Mouse (Mus musculus) cerebellum, postnatal 36 days (tissue): Measurements from ENCODE around the gene Igdcc3.
A peak's percentile ranks its signal among the peaks of the same experiment; 100 is the strongest.

Experiments used
- DNase-seq, 2 experiments: peaks; one replicate each; pipeline ENCODE4 v3.0.0; 2021 to 2022; ENCODE audit warnings: mixed read lengths in 2 of 2

Igdcc3 gene

DNA sequence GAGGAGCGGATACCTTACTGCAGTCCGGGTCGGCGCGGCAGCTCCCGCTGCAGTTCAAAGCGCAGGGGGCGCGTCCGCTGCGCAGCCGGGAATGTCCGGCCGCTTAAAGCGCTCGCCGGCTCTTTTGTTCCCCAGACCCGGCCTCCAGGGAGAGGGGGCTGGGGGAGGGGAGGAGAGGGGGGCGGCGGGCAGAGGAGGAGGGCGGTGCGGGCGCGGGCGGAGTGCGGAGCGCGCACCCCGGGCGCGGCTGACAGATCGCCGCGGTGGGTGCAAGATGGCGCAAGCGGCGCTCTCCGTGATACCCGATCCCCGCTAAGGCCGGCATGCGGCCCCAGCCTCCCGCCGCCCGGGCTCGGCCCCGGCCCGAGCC is at the start of gene Igdcc3:
Gene Igdcc3, plus strand, starts transcription at position 254 of the 370 bp plus-strand sequence.
- peak; percentile 25 to 26 for DNase-seq

- peak in 1 of 2 experiments; percentile 15 for DNase-seq
Observed at GRCm38 (mm10) chr9:65094237-65094636, 46.8 kb upstream of the Igdcc3 start.

DNA sequence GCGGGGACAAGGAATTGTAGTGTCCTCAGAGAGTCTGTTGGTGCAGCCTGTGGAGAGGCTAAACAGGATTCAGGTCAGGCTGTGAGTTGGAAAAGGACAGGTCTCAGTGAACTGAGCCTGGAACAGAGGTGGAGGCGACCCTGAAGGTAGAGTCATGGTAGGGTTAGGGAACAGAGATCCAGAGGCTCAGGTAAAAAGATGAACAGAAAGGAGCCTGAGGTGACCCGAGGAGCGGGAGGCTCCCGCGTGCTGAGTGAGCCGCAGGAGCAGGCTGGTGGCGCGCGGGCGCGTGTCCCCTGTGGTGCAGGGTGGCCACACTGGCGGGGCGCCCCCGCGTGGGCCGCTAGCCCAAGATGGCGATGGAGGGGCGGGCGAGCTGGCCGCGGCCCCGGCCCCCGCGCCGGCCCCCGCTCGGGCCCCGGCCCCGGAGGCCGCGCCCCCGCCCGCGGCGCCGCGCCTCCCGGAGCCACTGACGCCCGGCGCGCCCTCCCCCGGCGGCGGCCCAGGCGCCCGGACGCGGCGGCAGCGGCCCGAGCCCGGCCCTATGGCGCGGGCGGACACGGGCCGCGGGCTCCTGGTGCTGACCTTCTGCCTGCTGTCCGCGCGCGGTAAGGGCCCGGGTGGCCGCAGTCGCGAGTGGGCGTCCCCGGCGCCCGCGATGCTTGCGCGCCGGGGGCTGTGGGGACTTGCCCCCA is 39.9 kb upstream of the Igdcc3 start, which contains the start of gene Igdcc4:
Gene Igdcc4, plus strand, starts transcription at position 496 of the 695 bp plus-strand sequence.
- peak; percentile 28 to 46 for DNase-seq

DNA sequence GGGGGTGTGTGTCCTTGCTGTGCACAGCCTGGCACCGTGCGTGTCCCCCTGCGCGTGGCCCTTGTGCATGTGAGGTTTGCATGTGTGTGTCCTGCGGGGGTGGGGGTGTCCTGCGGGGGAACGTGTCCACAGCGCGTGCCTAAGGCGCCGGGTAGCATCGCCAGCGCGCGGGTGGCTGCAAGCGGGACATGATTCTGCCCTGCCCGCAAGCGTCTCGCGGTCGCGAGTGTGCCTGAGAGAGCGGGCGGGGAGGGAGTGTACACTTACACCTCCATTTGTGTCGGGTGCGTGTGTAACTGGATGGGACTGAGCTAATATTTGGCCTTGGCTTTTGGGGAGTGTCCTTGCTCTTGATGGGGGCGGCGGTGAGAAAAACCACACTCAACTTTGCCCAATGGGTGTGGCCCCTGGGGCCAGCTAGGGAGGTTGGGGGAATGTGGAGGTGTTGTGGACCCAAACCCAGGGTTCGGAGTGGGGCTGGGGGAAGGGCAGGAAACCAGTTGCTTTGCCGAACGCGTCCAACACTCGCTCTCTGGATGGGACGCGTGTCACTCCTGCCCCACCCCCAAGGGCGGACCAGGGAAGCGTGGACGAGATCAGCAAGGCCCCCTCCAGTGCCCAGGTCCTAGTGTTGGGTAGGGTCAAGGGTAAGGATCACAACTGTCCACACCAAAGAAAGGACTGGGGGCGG is 39.2 kb upstream of the Igdcc3 start:
- DNase-seq: peak; percentile 34 to 35

GRCm38 (mm10) chr9:65102377-65103172 is 38.4 kb upstream of the Igdcc3 start:
- peak; percentile 30 to 32 for DNase-seq

- no peak for DNase-seq
Observed at GRCm38 (mm10) chr9:65103173-65103752, 37.7 kb upstream of the Igdcc3 start.

- DNase-seq: no peak
Observed at GRCm38 (mm10) chr9:65106821-65107220, 34.2 kb upstream of the Igdcc3 start.

DNA sequence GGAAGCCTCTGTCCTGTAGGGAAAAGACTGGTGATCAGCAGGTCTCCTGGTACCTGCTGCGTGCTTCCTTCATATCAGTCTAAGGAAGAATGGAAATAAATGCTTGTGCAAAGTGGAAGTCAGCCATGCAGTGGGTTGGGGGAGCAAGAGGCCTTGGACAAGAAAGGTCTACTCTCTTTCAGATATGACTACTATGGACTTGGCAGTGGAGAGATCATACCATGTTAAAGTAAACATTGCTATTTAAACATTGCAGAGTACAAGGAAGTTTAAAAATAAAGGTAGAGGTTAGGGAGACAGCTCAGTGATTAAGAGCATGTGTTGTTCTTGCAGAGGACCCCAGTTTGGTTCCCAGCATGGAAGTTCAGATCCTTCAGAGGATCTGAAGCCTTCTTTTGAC is 33.1 kb upstream of the Igdcc3 start:
- no peak for DNase-seq

DNA sequence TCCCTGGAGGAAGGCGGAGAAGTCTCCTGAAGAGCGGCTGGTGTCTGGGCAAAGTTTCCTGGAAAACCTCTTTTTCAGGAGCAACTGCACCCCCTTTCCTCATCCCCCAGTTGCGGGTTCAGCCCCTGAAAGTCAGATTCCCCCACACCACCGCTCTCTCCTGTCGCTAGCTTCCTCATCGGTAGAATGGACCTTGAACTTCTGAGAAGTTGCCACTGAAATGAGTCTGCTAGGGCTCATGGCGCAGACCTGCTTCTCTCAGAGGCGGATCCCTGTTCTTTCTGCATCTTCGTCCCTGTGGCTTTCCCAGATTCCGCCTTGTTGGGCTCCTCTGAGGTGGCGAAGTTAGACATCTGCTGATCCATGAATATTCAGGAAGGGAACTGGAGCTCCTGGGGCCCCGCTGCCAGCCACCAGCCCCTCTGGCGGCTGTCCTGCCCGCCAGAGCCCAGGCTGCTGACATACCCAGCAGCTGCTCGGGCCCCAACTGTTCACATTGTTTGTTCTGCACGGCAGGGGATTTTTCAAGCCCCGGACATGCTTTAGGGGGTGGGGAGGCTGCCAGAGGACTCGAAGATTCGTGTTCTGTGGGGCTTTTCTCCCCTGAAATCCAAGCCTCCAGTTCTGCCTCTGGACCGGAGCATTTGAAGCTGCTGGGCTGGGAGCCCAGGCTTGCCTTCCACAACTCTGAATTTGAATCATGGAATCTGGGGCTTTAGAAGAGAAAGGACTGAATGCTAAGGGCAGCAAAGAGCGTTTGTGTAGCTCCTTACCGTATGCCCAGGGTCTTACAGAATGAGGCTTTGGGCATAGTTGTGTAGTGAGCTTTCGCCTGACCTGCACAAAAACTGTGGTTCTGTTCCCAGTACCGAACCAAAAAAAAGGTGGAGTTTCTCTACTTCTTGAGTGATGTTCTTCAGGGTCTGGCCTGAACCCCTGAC is 31.6 kb upstream of the Igdcc3 start:
- peak in 1 of 2 experiments; percentile 11 for DNase-seq

DNA sequence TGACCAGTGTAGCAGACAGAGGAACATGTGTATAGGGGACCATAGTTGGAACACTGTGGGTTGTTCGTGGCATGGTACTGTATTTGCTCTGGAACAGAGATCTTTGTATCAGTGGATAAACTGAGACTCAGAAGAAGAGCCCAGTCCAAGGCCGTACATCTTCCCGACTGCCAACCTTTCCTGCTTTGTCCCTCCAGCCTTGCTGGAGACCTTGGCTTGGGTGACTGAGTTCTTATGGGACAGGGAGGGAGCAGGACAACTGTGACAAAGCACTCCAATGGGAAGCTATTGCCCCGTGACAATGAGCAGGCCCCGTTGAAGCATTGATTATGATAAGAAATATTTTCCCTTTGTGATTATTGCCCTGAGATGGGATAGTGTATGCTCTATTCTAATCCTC is 29.3 kb upstream of the Igdcc3 start:
- DNase-seq: no peak

GRCm38 (mm10) chr9:65113694-65114093 is 27.3 kb upstream of the Igdcc3 start:
- no peak for DNase-seq

DNA sequence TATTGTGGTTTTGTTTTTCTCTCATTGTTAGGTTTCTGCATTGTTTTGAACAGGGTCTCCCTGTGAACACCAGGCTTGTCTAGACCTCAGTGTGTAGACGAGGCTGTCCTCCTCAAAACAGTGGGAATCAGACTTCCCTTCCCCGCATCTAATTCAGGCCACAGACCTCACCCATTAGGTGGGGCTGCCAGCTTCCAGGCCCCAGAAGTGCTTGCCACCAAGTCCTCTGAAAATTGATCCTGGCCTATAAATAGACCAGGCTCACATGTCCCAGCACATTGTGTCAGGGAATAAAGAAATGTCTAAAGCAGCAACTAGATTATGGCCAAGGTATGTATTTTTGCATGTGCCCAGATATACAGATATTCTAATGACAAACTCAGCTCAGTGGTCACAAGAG is 25.1 kb upstream of the Igdcc3 start:
- DNase-seq: no peak

DNA sequence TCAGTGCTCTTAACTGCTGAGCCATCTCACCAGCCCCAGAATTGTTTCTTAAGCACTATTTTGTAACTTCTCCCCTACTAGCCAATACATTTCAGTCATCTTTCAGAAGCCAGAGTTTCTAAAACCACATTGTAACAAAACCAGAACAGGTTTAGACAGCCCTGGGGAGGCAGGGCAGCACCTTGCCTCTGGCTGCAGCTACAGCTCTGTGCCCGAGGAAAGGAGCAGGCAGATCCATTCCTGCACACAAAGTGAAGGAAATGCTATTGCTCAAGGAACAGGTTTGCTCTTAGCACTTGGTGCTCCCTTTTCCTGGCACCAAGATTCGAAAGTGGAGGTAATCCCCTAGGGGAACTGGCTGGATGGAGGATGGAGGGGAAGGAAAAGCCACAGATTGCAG is 23.5 kb upstream of the Igdcc3 start:
- no peak for DNase-seq

DNA sequence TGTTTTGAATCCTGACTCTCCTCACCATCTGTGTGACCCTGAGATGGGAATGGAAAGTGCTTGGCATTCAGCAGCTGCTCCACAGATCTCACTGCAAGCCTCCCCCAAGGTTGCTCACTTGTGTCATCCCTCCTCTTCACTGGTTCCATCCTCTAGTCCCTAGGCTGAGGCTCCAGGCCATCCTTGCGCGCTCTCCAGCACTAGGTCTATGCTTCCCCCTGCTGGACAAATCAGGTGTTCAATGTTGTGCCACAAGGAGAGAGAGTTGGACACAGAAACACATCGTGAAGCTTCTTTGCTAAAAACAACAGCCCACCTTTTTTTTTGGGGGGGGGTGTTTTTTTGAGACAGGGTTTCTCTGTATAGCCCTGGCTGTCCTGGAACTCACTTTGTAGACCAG is 20.1 kb upstream of the Igdcc3 start:
- DNase-seq: peak; percentile 66 to 77

- no peak for DNase-seq
Observed at GRCm38 (mm10) chr9:65122545-65122944, 18.4 kb upstream of the Igdcc3 start.

GRCm38 (mm10) chr9:65123552-65124168 is 17.3 kb upstream of the Igdcc3 start:
- peak; percentile 49 to 61 for DNase-seq

GRCm38 (mm10) chr9:65128123-65128815 is 12.7 kb upstream of the Igdcc3 start:
- DNase-seq: no peak

DNA sequence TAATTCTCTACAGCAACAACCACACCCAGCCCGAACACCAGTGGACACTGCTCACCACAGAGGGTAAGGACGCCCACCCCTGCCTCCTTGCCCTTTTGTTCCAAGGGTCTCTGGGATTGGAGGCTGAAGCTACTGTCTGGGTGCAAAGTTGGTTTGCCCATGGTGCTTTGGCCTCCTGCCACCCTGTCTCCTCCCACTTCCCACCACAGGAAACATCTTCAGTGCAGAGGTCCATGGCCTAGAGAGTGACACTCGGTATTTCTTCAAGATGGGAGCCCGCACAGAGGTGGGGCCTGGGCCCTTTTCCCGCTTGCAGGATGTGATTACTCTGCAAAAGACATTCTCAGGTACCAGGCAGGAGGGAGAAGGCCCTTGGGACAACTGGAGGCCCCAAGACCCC is 9.3 kb upstream of the Igdcc3 start:
- DNase-seq: no peak

GRCm38 (mm10) chr9:65133739-65134138 is 7.2 kb upstream of the Igdcc3 start:
- peak; percentile 85 to 87 for DNase-seq

DNA sequence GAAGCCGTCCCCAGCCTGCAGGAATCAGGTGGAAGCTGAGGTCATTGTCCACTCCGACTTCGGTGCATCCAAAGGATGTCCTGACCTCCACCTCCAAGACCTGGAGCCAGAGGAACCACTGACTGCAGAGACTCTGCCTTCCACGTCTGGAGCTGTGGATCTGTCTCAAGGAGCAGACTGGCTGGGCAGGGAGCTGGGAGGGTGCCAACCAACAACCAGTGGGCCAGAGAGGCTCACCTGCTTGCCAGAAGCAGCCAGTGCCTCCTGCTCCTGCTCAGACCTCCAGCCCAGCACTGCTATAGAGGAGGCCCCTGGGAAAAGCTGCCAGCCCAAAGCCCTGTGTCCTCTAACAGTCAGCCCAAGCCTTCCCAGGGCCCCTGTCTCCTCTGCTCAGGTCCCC is 5.9 kb upstream of the Igdcc3 start:
- DNase-seq: peak in 1 of 2 experiments; percentile 10

DNA sequence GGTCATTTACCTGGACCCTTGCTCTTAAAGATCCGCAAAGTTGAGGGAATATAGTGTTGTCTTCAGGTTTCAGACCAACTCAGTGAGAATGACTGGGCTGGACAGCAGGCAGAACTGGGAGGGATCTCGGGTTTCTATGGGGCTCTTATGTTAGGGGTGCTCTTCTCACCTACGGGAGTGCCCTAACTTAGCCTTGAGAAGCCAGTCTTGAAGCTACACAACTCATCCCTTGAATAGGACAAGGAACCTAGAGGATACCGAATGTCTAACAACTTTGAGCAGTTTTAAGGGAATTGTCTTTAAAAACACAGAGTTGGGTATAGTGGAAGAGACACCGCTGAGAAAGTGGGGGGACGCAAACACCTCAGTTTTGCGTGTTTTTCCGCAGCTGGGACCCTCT is 498 bp upstream of the Igdcc3 start:
- DNase-seq: no peak
